26 mouse cellular contexts compared by ENCODE assay signal in the genomic region with DNA sequence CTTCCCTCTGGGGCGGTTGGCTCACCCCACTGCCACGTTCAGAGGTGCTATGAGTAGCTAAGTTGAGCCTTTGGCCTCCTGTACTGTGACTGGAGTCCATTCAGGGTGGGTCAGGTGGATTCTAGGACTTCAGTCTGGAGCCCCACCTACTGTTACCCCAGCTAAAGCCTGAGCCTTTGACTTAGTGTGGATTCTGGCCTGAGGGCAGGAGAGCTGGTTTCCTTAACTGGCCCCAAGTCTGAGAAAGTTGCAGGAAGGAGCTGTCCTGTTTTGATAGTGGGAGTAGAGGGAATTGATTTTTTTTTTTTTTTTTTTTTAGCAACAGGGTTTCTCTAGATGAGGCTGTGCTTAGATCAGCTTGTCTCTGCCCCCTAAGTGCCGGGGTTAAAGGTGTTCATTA. TPM values are rescaled to one million over a fixed set of nuclear protein-coding genes. Genes with fewer than 3 reads are reported as not detected.
DNase-seq lines count a peak whose midpoint lies in the region; ATAC-seq and TF ChIP-seq lines count a peak whose summit lies in the region.
"Had no signal": no experiment of that assay in that cellular context is flagged by ENCODE, and none has a peak within 500 bp of the region (broad histone marks: within the 10 kb centered on the region; RNA-seq: fewer than 3 reads in every experiment).

No protein-coding gene starts in this region.

- H3K4me2 ChIP-seq in forebrain, embryonic 11.5 days (ENCODE audit: low read depth, low read length, severe bottlenecking): no peak overlapping the region
- H3K4me2 ChIP-seq in liver, embryonic 12.5 days: no peak overlapping the region
- no peak overlapping the region for H3K4me2 ChIP-seq in liver, postnatal 0 days (ENCODE audit: low read depth, low read length)
- H3K4me2 ChIP-seq: heart, embryonic 11.5 days; hindbrain, embryonic 12.5 days; lung, embryonic 14.5 days; neural tube, embryonic 15.5 days had no signal

- no peak for TF ChIP-seq EP300 in liver, postnatal 0 days (IDR thresholded peaks at IDR 0.05; ENCODE audit: low read depth)

- peaks cover 67% of the 10 kb centered on the region for H3K36me3 ChIP-seq in forebrain, embryonic 10.5 days (replicated peaks)
- H3K36me3 ChIP-seq in forebrain, embryonic 11.5 days (ENCODE audit: control insufficient read depth, insufficient read depth, low read length): peaks cover 12% of the 10 kb centered on the region
- H3K36me3 ChIP-seq in liver, embryonic 12.5 days: peaks cover 67% of the 10 kb centered on the region
- peaks cover 47% of the 10 kb centered on the region for H3K36me3 ChIP-seq in liver, postnatal 0 days (replicated peaks; ENCODE audit: insufficient read depth, low read length)

- TF ChIP-seq CTCF in liver, postnatal 0 days (IDR thresholded peaks at IDR 0.05; ENCODE audit: low read depth): no peak

- peak overlapping the region; percentile 14; the same call in 1 of the 2 replicates for H3K4me3 ChIP-seq in forebrain, embryonic 10.5 days
- H3K4me3 ChIP-seq in forebrain, embryonic 11.5 days (ENCODE audit: low read depth, low read length): no peak overlapping the region
- H3K4me3 ChIP-seq in liver, embryonic 12.5 days: no peak overlapping the region
- H3K4me3 ChIP-seq in liver, postnatal 0 days (ENCODE audit: low read depth, low read length): no peak overlapping the region
- H3K4me3 ChIP-seq: embryonic facial prominence, embryonic 10.5 days; hindbrain, embryonic 12.5 days; left cerebral cortex, adult 2 months; neural tube, embryonic 15.5 days had no signal

- WGBS in forebrain, embryonic 10.5 days: 87% methylated on average over 3 of the region's 3 CpGs
- 86% methylated on average over 3 of the region's 3 CpGs for WGBS in forebrain, embryonic 11.5 days
- WGBS in liver, embryonic 12.5 days (ENCODE audit: insufficient replicate concordance): 90% methylated on average over 3 of the region's 3 CpGs
- WGBS in liver, postnatal 0 days (ENCODE audit: insufficient replicate concordance): 85% methylated on average over 3 of the region's 3 CpGs

- no peak overlapping the region for H3K27ac ChIP-seq in forebrain, embryonic 10.5 days
- H3K27ac ChIP-seq in forebrain, embryonic 11.5 days (ENCODE audit: low read depth, low read length): no peak overlapping the region
- H3K27ac ChIP-seq in liver, embryonic 12.5 days: 0 out of 2 replicates have a peak overlapping the region, but pooled peaks have one; percentile 10
- H3K27ac ChIP-seq in liver, postnatal 0 days (ENCODE audit: low read depth): no peak overlapping the region
- H3K27ac ChIP-seq: embryonic facial prominence, embryonic 10.5 days; hindbrain, embryonic 12.5 days; left cerebral cortex, adult 2 months; neural tube, embryonic 15.5 days had no signal

- no peaks in the 10 kb centered on the region for H3K27me3 ChIP-seq in forebrain, embryonic 10.5 days (ENCODE audit: poor library complexity, severe bottlenecking)
- no peaks in the 10 kb centered on the region for H3K27me3 ChIP-seq in forebrain, embryonic 11.5 days (ENCODE audit: control insufficient read depth, insufficient read depth, low read length)
- no peaks in the 10 kb centered on the region for H3K27me3 ChIP-seq in liver, embryonic 12.5 days (replicated peaks)
- H3K27me3 ChIP-seq in liver, postnatal 0 days (ENCODE audit: insufficient read depth, low read length): no peaks in the 10 kb centered on the region
- H3K27me3 ChIP-seq: hindbrain, embryonic 12.5 days; neural tube, embryonic 15.5 days had no signal

- ATAC-seq in forebrain, embryonic 11.5 days (replicated peaks; ENCODE audit: low FRiP score): no peak
- no peak for ATAC-seq in liver, embryonic 12.5 days
- ATAC-seq in liver, postnatal 0 days: no peak
- ATAC-seq: CD4-positive, CD25-positive, alpha-beta regulatory T cell, adult 4 months; forebrain, embryonic 14.5 days; inflammation-experienced regulatory T-cells, adult 6 months; midbrain, embryonic 16.5 days had no signal

- H3K9ac ChIP-seq in forebrain, embryonic 11.5 days (ENCODE audit: low read length): no peak overlapping the region
- H3K9ac ChIP-seq in liver, embryonic 12.5 days: no peak overlapping the region
- no peak overlapping the region for H3K9ac ChIP-seq in liver, postnatal 0 days (replicated peaks)
- H3K9ac ChIP-seq: hindbrain, embryonic 12.5 days; lung, embryonic 14.5 days; neural tube, embryonic 15.5 days had no signal

- DNase-seq in forebrain, embryonic 10.5 days (ENCODE audit: extremely low spot score, low spot score): no peak
- DNase-seq in forebrain, embryonic 11.5 days (ENCODE audit: low spot score): no peak
- DNase-seq in liver, postnatal 0 days: no peak
- DNase-seq in kidney, postnatal 10 days: peak; percentile 46
- DNase-seq in layer of hippocampus, adult 18-20 months (ENCODE audit: low spot score in 2 of 2): no peak
- DNase-seq in lung, postnatal 10 days: no peak
- DNase-seq: adrenal gland, adult 2 months; cerebellum, adult 8-10 months; heart, postnatal 14 days; layer of hippocampus, adult 9-11 months; left cerebral cortex, postnatal 4 days; liver; lung, embryonic 14.5 days; lung, postnatal 4 days; right cerebral cortex, postnatal 25 days had no signal

- H3K9me3 ChIP-seq in forebrain, embryonic 10.5 days: no peaks in the 10 kb centered on the region
- H3K9me3 ChIP-seq in forebrain, embryonic 11.5 days (ENCODE audit: control insufficient read depth, low read length): no peaks in the 10 kb centered on the region
- no peaks in the 10 kb centered on the region for H3K9me3 ChIP-seq in liver, embryonic 12.5 days (replicated peaks)
- no peaks in the 10 kb centered on the region for H3K9me3 ChIP-seq in liver, postnatal 0 days (ENCODE audit: low read length)
- H3K9me3 ChIP-seq: embryonic facial prominence, embryonic 10.5 days; hindbrain, embryonic 12.5 days; neural tube, embryonic 15.5 days had no signal

- H3K4me1 ChIP-seq in forebrain, embryonic 10.5 days: peaks cover 34% of the 10 kb centered on the region
- H3K4me1 ChIP-seq in forebrain, embryonic 11.5 days (replicated peaks; ENCODE audit: control insufficient read depth, insufficient read depth, low read length): peaks cover 4% of the 10 kb centered on the region; the same call in 1 of the 2 replicates
- peaks cover 32% of the 10 kb centered on the region for H3K4me1 ChIP-seq in liver, embryonic 12.5 days
- H3K4me1 ChIP-seq in liver, postnatal 0 days (ENCODE audit: insufficient read depth): peaks cover 12% of the 10 kb centered on the region

RNA-seq across cellular contexts. Expression of a gene that starts 4.1 kb away (rescaled TPM):
- 2,991 and 3,010 TPM in 2 replicates for polyA plus RNA-seq in forebrain, embryonic 10.5 days (2016; fragmentation: Nextera tagmentation; extraction: Ambion mirVana)
- polyA plus RNA-seq in forebrain, embryonic 11.5 days (2014; fragmentation: Nextera tagmentation; extraction: Ambion mirVana): 3,238 and 3,452 TPM in 2 replicates
- 1,523 and 1,533 TPM in 2 replicates for polyA plus RNA-seq in liver, embryonic 12.5 days (2016; fragmentation: Nextera tagmentation; extraction: Ambion mirVana)
- 841 and 843 TPM in 2 replicates for polyA plus RNA-seq in liver, postnatal 0 days (2015; fragmentation: Nextera tagmentation; extraction: Ambion mirVana)
- total RNA-seq in layer of hippocampus, adult 18-20 months (2021): 1,000 to 10,000 TPM; 1,259 to 1,272 TPM

RNA-seq across cellular contexts. Expression of a gene that starts 6.1 kb away (rescaled TPM):
- 40.9 and 42.9 TPM in 2 replicates for polyA plus RNA-seq in forebrain, embryonic 10.5 days (2016; fragmentation: Nextera tagmentation; extraction: Ambion mirVana)
- 39.2 and 42.7 TPM in 2 replicates for polyA plus RNA-seq in forebrain, embryonic 11.5 days (2014; fragmentation: Nextera tagmentation; extraction: Ambion mirVana)
- polyA plus RNA-seq in liver, embryonic 12.5 days (2016; fragmentation: Nextera tagmentation; extraction: Ambion mirVana): 22.2 and 22.9 TPM in 2 replicates
- 8.6 and 11.9 TPM in 2 replicates for polyA plus RNA-seq in liver, postnatal 0 days (2015; fragmentation: Nextera tagmentation; extraction: Ambion mirVana)
- total RNA-seq in layer of hippocampus, adult 18-20 months (2021): 10 to 100 TPM; 28.3 to 28.4 TPM

RNA-seq across cellular contexts. Expression of a gene that starts 9.3 kb away (rescaled TPM):
- not detected in 2 replicates for polyA plus RNA-seq in forebrain, embryonic 10.5 days (2016; fragmentation: Nextera tagmentation; extraction: Ambion mirVana)
- polyA plus RNA-seq in forebrain, embryonic 11.5 days (2014; fragmentation: Nextera tagmentation; extraction: Ambion mirVana): not detected in 2 replicates
- 0.13 TPM in 1 of 2 replicates, not detected in the other for polyA plus RNA-seq in liver, embryonic 12.5 days (2016; fragmentation: Nextera tagmentation; extraction: Ambion mirVana)
- not detected in 2 replicates for polyA plus RNA-seq in liver, postnatal 0 days (2015; fragmentation: Nextera tagmentation; extraction: Ambion mirVana)
- total RNA-seq in layer of hippocampus, adult 18-20 months (2021): 1 to 10 TPM; 4.3 to 6.4 TPM
- total RNA-seq: common myeloid progenitor, adult 5-6 weeks had no signal
- polyA plus RNA-seq: CD4-positive, CD25-positive, alpha-beta regulatory T cell, adult 4 months; embryonic facial prominence, embryonic 10.5 days; forebrain, embryonic 14.5 days; heart, embryonic 11.5 days; midbrain, embryonic 16.5 days had no signal

RNA-seq across cellular contexts. Expression of a gene that starts 16.0 kb away (rescaled TPM):
- polyA plus RNA-seq in forebrain, embryonic 10.5 days (2016; fragmentation: Nextera tagmentation; extraction: Ambion mirVana): 7.0 and 7.9 TPM in 2 replicates
- 15.9 and 19.5 TPM in 2 replicates for polyA plus RNA-seq in forebrain, embryonic 11.5 days (2014; fragmentation: Nextera tagmentation; extraction: Ambion mirVana)
- polyA plus RNA-seq in liver, embryonic 12.5 days (2016; fragmentation: Nextera tagmentation; extraction: Ambion mirVana): 7.5 and 8.8 TPM in 2 replicates
- 2.6 and 3.0 TPM in 2 replicates for polyA plus RNA-seq in liver, postnatal 0 days (2015; fragmentation: Nextera tagmentation; extraction: Ambion mirVana)
- total RNA-seq in layer of hippocampus, adult 18-20 months (2021): 10 to 100 TPM; 79.9 to 85.2 TPM

RNA-seq across cellular contexts. Expression of a gene that starts 20.6 kb away (rescaled TPM):
- 46.9 and 50.9 TPM in 2 replicates for polyA plus RNA-seq in forebrain, embryonic 10.5 days (2016; fragmentation: Nextera tagmentation; extraction: Ambion mirVana)
- polyA plus RNA-seq in forebrain, embryonic 11.5 days (2014; fragmentation: Nextera tagmentation; extraction: Ambion mirVana): 49.1 and 50.4 TPM in 2 replicates
- 30.0 and 30.6 TPM in 2 replicates for polyA plus RNA-seq in liver, embryonic 12.5 days (2016; fragmentation: Nextera tagmentation; extraction: Ambion mirVana)
- polyA plus RNA-seq in liver, postnatal 0 days (2015; fragmentation: Nextera tagmentation; extraction: Ambion mirVana): 8.1 and 9.2 TPM in 2 replicates
- 10 to 100 TPM; 11.6 to 13.1 TPM for total RNA-seq in layer of hippocampus, adult 18-20 months (2021)
